Mouse (Mus musculus) heart, adult 10 weeks (tissue): ENCODE data around the gene Lrrtm1. TPM values are rescaled to one million over a fixed set of nuclear protein-coding genes. Genes with fewer than 3 reads are reported as not detected.

Experiments
- polyA plus RNA-seq: library from polyadenylated mRNA; stranded (reverse); fragments of 350-450 nt; fragmentation: Illumina TruSeq; extraction: RNeasy Lipid Tissue Mini Kit (QIAGEN cat#74804); gene quantifications from one replicate; pipeline ENCODE4 v1.2.3, GENCODE M21; 2014; ENCODE audit warnings: low read depth, low replicate concordance

The Lrrtm1 gene
- 0.18 TPM for polyA plus RNA-seq

GRCm38 (mm10) chr6:77242601-77243406, at the start of gene Lrrtm1:
TSS of gene Lrrtm1 (plus strand) at chr6:77242689.

